Mouse (Mus musculus) forebrain, embryonic 14.5 days (tissue): ENCODE results near the gene Cog2. TPM values are rescaled to one million over a fixed set of nuclear protein-coding genes. Genes with fewer than 3 reads are reported as not detected.

Experiments used
- ATAC-seq: fragments of 200-750 bp; cut with Nextera tagmentation; 2 replicates; pipeline ENCODE4 v1.8.0; 2017; ENCODE audit warnings: mild to moderate bottlenecking, moderate library complexity
- DNase-seq: peaks from one replicate; pipeline ENCODE4 v3.0.0-alpha.2; 2015; ENCODE audit warnings: low spot score
- H3K27ac ChIP-seq: fragments of 300-500 bp; sonication (generic); 2 replicates; pipeline ENCODE4 v1.5.1; 2014; ENCODE audit warnings: low read depth, mild to moderate bottlenecking, control low read depth, low read length, moderate library complexity
- H3K27me3 ChIP-seq: fragments of 300-500 bp; sonication (generic); replicated peaks from 2 replicates; pipeline ENCODE4 v1.6.1; 2014; ENCODE audit warnings: low read length, control low read depth, mixed read lengths; ENCODE audit not compliant: control insufficient read depth, insufficient read depth
- H3K36me3 ChIP-seq: fragments of 300-500 bp; sonication (generic); 2 replicates; pipeline ENCODE4 v1.6.1; 2014; ENCODE audit warnings: low read length, control low read depth; ENCODE audit not compliant: control insufficient read depth, insufficient read depth
- H3K4me1 ChIP-seq: fragments of 300-500 bp; sonication (generic); 2 replicates; pipeline ENCODE4 v1.6.1; 2014; ENCODE audit warnings: antibody characterized with exemption, low read length, control low read depth; ENCODE audit not compliant: control insufficient read depth, insufficient read depth
- H3K4me2 ChIP-seq: fragments of 300-500 bp; sonication (generic); 2 replicates; pipeline ENCODE4 v1.6.1; 2014; ENCODE audit warnings: mild to moderate bottlenecking, control low read depth, low read length
- H3K4me3 ChIP-seq: fragments of 300-500 bp; sonication (generic); 2 replicates; pipeline ENCODE4 v1.5.1; 2014; ENCODE audit warnings: low read depth, low read length, control low read depth
- H3K9ac ChIP-seq: fragments of 300-500 bp; sonication (generic); 2 replicates; pipeline ENCODE4 v1.6.1; 2014; ENCODE audit warnings: mild to moderate bottlenecking, low read length, control low read depth, moderate library complexity
- H3K9me3 ChIP-seq: fragments of 300-500 bp; sonication (generic); replicated peaks from 2 replicates; pipeline ENCODE4 v1.6.1; 2016; ENCODE audit warnings: low read length, control low read depth, mixed read lengths; ENCODE audit not compliant: control insufficient read depth
- WGBS: fragments of 180-500 bp; shearing (Covaris S2); extraction: QIAGEN DNeasy Blood & Tissue Kit; methylation state at CpG from one replicate; pipeline ENCODE4 v1.1.7; 2014; 5-methylcytosine and 5-hydroxymethylcytosine counted together
- polyA plus RNA-seq: library from polyadenylated mRNA; unstranded; fragments of >200 nt; fragmentation: Nextera tagmentation; extraction: Ambion mirVana; gene quantifications from 2 replicates; pipeline ENCODE4 v1.2.1, GENCODE M21; 2014

The Cog2 gene
- polyA plus RNA-seq, 1 experiment from 2014 or later: 37.0 TPM

GRCm38 (mm10) chr8:124569593-124569992 is 49.0 kb downstream of the Cog2 start, which contains the start of gene Agt:
TSS of gene Agt (minus strand) at chr8:124569706.
- Histone ChIP-seq H3K36me3 (no peaks in the 10 kb centered on the region), H3K4me3 (no peak within 1 kb of the TSS), H3K4me2 (no peak within 1 kb of the TSS), H3K4me1 (no peaks in the 10 kb centered on the region), H3K9ac (no peak within 1 kb of the TSS), H3K9me3 (no peaks in the 10 kb centered on the region), H3K27ac (no peak within 1 kb of the TSS), H3K27me3 (no peaks in the 10 kb centered on the region)
- 84% methylated on average over 2 of the region's 2 CpGs for WGBS
- ATAC-seq (no peak), DNase-seq (no peak)

DNA sequence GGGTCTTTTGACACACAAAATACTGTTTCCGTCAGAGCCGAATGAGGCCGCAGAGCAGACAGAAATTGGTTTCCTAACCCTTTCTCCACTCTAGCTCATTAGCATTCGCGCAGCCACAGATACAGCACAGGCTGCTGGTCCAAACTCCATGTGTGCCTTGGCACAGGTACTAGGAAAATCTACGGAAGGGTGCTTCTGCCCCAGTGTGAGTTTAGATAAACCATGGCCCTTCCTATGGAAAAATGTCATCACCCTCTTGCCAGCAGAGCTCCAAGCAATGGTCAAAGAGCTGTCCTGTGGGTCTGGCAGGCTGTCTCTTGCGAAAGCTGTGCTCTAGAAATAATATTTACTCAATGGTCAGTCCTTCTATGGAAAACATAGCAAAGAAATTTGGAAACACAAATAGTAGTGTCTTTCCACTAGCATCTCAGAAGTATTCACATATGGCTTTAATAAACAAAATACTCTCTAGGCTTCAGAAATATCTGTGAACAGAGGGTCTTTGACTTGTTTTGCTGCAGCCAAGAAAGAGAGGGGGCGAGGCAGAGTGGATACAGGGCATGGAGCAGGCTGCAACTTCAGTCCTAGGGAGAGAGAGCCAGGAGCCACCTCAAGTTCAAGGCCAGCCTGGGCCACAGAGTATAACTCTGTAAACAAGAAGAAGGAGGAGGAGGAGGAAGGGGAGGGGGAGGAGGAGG is 51.3 kb downstream of the Cog2 start:
- Histone ChIP-seq H3K4me3 (no peak overlapping the region), H3K27ac (no peak overlapping the region), H3K9me3 (no peaks in the 10 kb centered on the region), H3K9ac (no peak overlapping the region), H3K27me3 (no peaks in the 10 kb centered on the region), H3K4me2 (no peak overlapping the region), H3K4me1 (no peaks in the 10 kb centered on the region), H3K36me3 (no peaks in the 10 kb centered on the region)
- no peak for DNase-seq
- no peak for ATAC-seq
- WGBS: 73% methylated on average over 8 of the region's 8 CpGs

GRCm38 (mm10) chr8:124572430-124572775 is 51.8 kb downstream of the Cog2 start:
- Histone ChIP-seq H3K4me1 (no peaks in the 10 kb centered on the region), H3K4me3 (no peak overlapping the region), H3K36me3 (no peaks in the 10 kb centered on the region), H3K27me3 (no peaks in the 10 kb centered on the region), H3K27ac (no peak overlapping the region), H3K9me3 (no peaks in the 10 kb centered on the region), H3K4me2 (no peak overlapping the region), H3K9ac (no peak overlapping the region)
- DNase-seq: no peak
- no peak for ATAC-seq

- H3K4me2 ChIP-seq: no peak overlapping the region
- 62% methylated on average over 15 of the region's 15 CpGs for WGBS
- no peak overlapping the region for H3K4me3 ChIP-seq
- no peaks in the 10 kb centered on the region for H3K4me1 ChIP-seq
- H3K9me3 ChIP-seq: no peaks in the 10 kb centered on the region
- H3K9ac ChIP-seq: no peak overlapping the region
- no peaks in the 10 kb centered on the region for H3K36me3 ChIP-seq
- peak; percentile 91 for DNase-seq
- 0 out of 2 replicates have a peak, but pooled peaks have one; percentile 40 for ATAC-seq
- H3K27me3 ChIP-seq: no peaks in the 10 kb centered on the region
- no peak overlapping the region for H3K27ac ChIP-seq
These were observed 53.2 kb downstream of the Cog2 start for GRCm38 (mm10) chr8:124573552-124574340.

DNA sequence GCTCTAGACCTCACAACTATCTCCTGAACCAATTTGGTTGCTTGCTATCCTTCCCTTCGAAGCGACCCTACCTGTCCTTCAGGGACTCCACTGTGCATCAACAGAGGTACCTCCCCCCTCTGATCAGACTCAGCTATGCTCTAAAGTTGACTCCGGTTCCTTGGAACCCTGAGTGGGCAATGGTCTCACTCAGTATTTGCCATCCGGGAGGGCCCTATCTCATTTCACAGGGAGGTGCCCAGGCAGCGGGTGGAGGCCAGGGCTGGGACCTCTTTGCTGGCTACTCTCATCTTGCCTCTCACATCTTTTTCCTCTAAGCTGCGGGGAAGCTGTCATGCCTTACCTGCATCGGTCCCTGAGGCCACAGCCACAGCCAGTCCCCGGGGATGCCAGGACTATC is 55.2 kb downstream of the Cog2 start, which contains the start of gene Capn9:
Gene Capn9, plus strand, starts transcription at position 301 of the 400 bp plus-strand sequence.
- Histone ChIP-seq H3K9ac (no peak within 1 kb of the TSS), H3K27me3 (no peaks in the 10 kb centered on the region), H3K36me3 (no peaks in the 10 kb centered on the region), H3K4me1 (no peaks in the 10 kb centered on the region), H3K4me2 (no peak within 1 kb of the TSS), H3K27ac (no peak within 1 kb of the TSS), H3K4me3 (no peak within 1 kb of the TSS), H3K9me3 (no peaks in the 10 kb centered on the region)
- no peak for DNase-seq
- no peak for ATAC-seq
- 94% methylated on average over 8 of the region's 8 CpGs for WGBS

GRCm38 (mm10) chr8:124576751-124577150 is 56.2 kb downstream of the Cog2 start:
- no peaks in the 10 kb centered on the region for H3K4me1 ChIP-seq
- no peaks in the 10 kb centered on the region for H3K27me3 ChIP-seq
- no peak overlapping the region for H3K4me2 ChIP-seq
- no peaks in the 10 kb centered on the region for H3K9me3 ChIP-seq
- ATAC-seq (no peak), DNase-seq (no peak)
- H3K36me3 ChIP-seq: no peaks in the 10 kb centered on the region
- H3K4me3 ChIP-seq: no peak overlapping the region
- WGBS: 86% methylated on average over 1 of the region's 1 CpGs
- H3K27ac ChIP-seq: no peak overlapping the region
- no peak overlapping the region for H3K9ac ChIP-seq

DNA sequence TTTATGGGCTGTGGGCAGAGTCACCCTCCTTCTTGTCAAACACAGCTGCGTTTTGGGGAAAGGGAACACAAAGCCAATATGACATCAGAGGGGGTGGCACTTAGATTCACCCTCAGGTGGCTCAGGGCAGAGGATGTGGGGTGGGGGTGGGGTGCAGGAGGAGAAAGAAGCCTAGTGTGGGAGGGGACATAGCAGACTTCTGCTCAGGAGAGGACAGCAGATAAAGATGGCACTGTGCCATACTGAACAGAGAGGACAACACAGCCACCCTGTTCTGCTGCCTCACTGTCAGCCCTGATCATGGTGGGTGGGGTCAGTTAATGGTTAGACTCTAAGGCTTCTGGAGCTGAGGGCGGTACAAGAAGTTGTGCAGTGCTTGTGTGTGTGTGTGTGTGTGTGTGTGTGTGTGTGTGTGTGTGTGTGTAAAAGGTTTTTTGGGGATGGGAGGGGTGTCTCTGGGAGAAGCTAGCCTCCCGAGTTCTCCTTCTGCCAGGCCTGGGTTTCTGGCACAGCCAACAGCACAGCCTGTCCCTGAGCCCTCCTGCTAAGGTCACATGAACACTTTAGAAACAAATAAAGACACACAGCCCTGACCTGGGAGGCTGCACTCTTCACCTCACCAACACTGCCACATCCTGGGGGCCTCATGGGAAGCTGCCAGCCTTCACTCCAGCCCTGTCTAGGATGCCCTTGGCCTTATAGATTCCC is 65.3 kb downstream of the Cog2 start:
- Histone ChIP-seq H3K27ac (no peak overlapping the region), H3K36me3 (no peaks in the 10 kb centered on the region), H3K4me2 (no peak overlapping the region), H3K9me3 (no peaks in the 10 kb centered on the region), H3K27me3 (no peaks in the 10 kb centered on the region), H3K9ac (no peak overlapping the region), H3K4me3 (no peak overlapping the region), H3K4me1 (no peaks in the 10 kb centered on the region)
- WGBS: 63% methylated on average over 3 of the region's 3 CpGs
- peak; percentile 13 for DNase-seq
- ATAC-seq: no peak

DNA sequence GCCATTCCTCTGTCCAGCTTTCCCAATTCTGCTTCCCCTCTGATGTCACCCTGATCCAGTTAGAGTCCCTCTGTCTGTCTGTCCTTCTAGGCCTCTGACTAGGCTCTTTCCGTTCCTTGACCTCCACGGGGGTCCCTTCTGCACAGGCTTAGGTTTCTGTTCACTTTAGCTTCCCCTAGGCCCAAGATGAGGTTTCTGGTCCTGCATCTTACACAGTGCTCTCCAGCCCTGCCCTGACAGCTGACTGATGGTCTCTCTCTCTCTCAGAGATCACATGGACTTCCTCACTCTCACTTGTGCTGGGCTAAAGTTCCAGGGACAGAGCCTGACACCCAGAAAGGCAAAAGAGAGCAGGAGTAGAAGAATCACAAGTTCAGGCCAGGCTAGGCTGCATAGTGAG is 66.0 kb downstream of the Cog2 start:
- Histone ChIP-seq H3K4me1 (no peaks in the 10 kb centered on the region), H3K36me3 (no peaks in the 10 kb centered on the region), H3K9ac (no peak overlapping the region), H3K9me3 (no peaks in the 10 kb centered on the region), H3K4me3 (no peak overlapping the region), H3K27ac (no peak overlapping the region), H3K27me3 (no peaks in the 10 kb centered on the region), H3K4me2 (no peak overlapping the region)
- DNase-seq: no peak
- no peak for ATAC-seq
- WGBS: 67% methylated on average over 2 of the region's 2 CpGs
